Mouse (Mus musculus): ENCODE results near the gene Rhbg.
"Not testable (repeated sequence)": the region's sequence is repeated elsewhere in the genome, so short reads cannot be mapped to it uniquely, and the experiment has no call there.

Gene Rhbg

GRCm38 (mm10) chr3:88254268-88254926, at the start of gene Rhbg:
TSS of gene Rhbg (minus strand) at chr3:88254709.
- DNase-seq (ENCODE audit: low spot score), result peak; percentile 62

DNA sequence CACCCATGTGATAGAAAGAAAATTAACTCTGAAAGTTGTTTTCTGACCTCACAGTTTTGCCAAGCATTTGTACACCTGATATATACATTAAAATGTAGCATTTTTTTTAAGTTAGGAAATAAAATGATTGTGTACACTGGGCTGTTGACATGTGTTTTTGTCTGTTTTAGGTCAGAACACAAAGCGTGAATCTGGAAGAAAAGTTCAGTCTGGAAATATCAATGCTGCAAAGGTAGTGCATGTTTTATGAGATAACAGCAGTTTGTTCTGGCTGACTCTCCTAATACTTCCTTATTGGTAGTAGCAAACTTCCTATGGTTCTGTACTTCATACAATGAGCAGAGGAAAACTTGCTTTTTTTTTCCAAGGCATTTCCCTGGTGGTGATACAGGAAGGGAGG, 44.7 kb upstream of the Rhbg start:
- DNase-seq (ENCODE audit: low spot score), result no peak

GRCm38 (mm10) chr3:88297321-88297851, 42.9 kb upstream of the Rhbg start:
- no peak for DNase-seq (ENCODE audit: low spot score)

DNA sequence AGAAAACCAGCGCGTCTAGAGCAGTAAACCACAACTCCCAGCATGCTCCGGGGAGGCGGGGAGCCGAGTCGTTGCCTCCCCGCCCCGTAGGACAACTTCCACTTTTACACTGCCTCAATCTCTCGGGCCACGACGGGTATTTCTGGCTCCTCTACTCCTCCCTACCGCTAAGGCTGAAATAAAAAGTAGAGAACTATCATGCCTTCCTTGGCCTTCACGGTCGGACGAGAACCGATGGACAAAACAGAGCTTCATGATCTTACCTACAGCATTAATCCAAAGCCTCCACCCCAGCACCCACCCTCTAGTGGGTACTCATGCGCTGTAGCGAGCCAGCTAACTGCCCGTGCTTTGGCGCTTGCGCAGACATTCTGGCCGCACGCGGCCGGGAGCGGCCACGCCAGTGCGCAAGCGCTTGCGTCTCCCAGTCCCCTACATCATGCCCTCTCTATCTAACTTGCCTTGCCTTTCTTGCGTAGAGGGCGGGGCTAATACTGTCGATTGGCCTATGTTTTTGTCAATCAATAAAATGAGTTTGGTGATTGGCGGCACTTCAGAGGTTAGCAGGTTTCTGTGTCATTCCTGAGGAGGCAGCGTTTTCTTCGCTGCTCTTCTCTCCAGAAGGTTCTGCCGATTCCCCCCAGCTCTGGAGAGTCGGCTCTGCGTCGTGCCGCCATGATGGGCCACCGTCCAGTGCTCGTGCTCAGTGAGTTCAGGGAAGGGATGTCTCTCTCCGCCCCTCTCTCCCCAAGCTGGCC, 42.2 kb upstream of the Rhbg start, which contains the start of the genes Tsacc and Cct3:
TSS of gene Tsacc (minus strand) at position 439 of the 758 bp plus-strand sequence.
TSS of gene Cct3 (plus strand) at position 556 of the 758 bp plus-strand sequence.
- peak; percentile 94 for DNase-seq (ENCODE audit: low spot score)

DNA sequence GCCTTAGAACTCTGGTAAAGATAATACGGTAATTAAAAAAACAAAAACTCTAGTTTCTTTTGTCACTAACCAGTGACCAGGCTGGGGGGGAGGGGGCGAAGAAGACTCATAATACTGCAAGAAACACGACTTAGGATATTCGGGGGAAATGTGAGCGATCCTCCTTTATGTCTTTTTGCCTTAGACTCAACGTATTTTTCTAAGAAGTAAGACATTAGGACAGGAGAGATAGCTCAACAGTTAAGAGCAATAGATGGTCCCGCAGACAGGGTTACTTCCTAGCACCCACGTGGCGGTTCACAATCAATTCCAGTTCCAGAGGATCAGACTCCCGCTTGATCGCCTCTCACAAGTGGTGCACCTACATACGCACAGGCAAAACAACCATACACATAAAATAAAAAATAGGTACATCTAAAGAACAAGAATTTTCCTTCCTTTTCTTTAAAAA, 41.6 kb upstream of the Rhbg start:
- DNase-seq (ENCODE audit: low spot score), result no peak

- not testable (repeated sequence) for DNase-seq (ENCODE audit: low spot score)
Observed at GRCm38 (mm10) chr3:88295272-88295671, 40.8 kb upstream of the Rhbg start.

- DNase-seq (ENCODE audit: low spot score), result no peak
Observed at GRCm38 (mm10) chr3:88291970-88292369, 37.5 kb upstream of the Rhbg start.

- DNase-seq (ENCODE audit: low spot score), result not testable (repeated sequence)
Observed at GRCm38 (mm10) chr3:88288133-88288713, 33.7 kb upstream of the Rhbg start.

GRCm38 (mm10) chr3:88287110-88287509, 32.6 kb upstream of the Rhbg start, which contains the start of gene Gm38392:
TSS of gene Gm38392 (minus strand) at chr3:88287210.
- no peak for DNase-seq (ENCODE audit: low spot score)

DNA sequence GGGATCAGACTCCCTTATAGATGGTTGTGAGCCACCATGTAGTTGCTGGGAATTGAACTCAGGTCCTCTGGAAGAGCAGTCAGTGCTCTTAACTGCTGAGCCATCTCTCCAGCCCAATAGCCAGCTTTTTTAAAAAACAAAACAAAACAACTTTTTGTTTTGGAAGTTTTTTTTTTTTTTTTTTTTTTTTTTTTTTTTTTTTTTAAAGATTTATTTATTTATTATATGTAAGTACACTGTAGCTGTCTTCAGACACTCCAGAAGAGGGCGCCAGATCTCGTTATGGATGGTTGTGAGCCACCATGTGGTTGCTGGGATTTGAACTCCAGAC, 31.0 kb upstream of the Rhbg start:
- DNase-seq (ENCODE audit: low spot score), result not testable (repeated sequence)

- not testable (repeated sequence) for DNase-seq (ENCODE audit: low spot score)
Observed at GRCm38 (mm10) chr3:88284815-88285564, 30.5 kb upstream of the Rhbg start.

DNA sequence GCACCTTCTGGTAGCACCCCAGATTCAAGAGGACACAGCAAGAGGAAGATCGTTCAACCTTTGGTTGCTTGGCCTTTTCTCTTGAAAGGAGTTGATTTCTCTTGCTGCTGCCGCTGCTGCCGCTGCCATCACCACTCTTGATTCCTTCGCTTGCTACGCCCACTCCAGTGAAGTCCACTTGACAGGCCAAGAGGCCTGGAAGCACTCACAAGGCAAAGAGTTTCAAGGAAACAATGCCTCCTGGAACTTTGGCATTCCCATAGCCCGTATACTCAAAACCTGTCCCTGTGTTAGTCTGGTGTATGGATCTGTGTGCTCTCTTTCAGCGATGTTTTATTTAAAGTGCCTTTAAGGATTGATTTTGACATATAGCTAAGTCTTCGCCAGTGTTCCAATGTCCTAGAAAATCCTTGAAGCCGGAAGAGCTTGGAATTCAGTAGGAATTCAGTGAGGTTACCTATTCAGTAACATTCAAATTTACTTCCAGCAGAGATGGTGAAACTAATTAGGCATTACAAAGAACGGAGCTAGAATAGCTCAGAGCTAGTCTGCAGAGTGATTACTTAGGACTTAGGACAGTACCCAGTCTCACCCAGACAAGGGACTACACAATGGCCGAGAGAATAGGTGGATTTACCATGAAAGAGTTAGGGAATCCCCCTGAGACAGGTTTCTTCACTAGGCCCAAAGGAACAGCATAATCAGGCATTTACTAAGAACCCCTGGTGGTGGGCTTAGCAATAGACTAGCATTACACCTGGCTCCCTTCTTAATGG, 26.8 kb upstream of the Rhbg start:
- DNase-seq (ENCODE audit: low spot score), result not testable (repeated sequence)

- DNase-seq (ENCODE audit: low spot score), result no peak
Observed at GRCm38 (mm10) chr3:88280035-88280434, 25.5 kb upstream of the Rhbg start.

DNA sequence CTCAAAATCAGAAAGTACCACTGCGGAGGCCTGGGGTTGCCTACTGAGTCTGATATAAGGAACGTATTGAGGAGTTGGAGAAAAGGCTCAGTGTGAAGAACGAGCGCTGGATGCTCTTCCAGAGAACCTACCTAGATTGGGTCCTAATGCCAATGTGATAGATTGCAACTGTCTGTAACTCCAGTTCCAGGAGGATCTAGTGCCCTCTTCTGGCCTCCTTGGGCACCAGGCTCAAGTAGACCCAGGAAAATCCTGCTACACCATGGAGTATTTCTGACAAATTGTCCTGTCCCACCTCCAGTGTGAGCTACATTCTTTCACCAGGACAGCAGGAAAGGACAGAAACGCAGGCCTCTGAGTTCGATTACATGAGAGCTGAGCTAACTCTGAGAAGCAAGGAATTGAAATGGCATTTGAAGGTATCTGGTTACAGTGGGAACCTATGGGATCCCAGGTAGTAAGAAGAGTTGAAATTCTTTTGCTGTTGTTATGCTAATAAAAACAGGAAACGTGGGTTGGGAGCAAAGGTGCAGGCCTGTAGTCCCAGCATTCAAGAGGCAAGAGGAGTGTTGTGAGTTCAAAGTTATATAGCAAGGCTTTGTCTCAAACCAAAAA, 22.1 kb upstream of the Rhbg start:
- peak; percentile 27 for DNase-seq (ENCODE audit: low spot score)

DNA sequence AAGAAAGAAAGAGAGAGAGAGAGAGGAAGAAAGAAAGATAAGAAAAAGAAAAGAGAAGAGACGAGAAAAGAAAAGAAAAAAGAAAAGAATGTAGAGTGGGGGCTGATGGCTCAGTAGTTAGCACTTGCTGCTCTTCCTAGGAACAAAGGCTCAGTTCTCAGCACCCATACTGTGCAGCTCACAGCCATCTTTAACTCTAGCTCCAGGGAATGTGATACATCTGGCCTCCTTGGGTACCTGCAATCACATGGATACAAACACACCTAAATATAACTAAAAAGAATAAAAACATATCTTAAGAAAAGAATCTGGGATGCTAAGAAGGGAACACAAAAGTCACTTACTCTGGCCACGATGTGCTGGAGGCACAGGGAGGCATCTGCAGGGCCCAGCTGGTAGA, 21.6 kb upstream of the Rhbg start:
- no peak for DNase-seq (ENCODE audit: low spot score)

- no peak for DNase-seq (ENCODE audit: low spot score)
Observed at GRCm38 (mm10) chr3:88274002-88274401, 19.5 kb upstream of the Rhbg start.

DNA sequence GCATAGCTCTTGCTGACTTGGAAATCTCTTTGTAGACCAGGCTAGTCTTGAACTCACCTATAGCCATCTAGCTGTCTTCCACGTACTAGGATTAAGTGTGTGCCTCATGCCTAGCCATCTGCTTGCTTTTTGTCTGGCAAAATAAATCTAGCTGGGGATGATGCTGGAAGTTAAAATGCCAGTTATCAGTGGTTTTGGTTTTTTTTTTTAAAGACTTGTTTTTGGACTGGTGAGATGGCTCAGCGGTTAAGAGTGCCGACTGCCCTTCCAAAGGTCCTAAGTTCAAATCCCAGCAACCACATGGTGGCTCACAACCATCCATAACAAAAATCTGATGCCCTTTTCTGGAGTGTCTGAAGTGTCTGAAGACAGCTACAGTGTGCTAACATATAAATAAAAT, 17.4 kb upstream of the Rhbg start:
- DNase-seq (ENCODE audit: low spot score), result no peak

GRCm38 (mm10) chr3:88271298-88271697, 16.8 kb upstream of the Rhbg start:
- DNase-seq (ENCODE audit: low spot score), result not testable (repeated sequence)

- DNase-seq (ENCODE audit: low spot score), result no peak
Observed at GRCm38 (mm10) chr3:88268991-88269390, 14.5 kb upstream of the Rhbg start.

- not testable (repeated sequence) for DNase-seq (ENCODE audit: low spot score)
Observed at GRCm38 (mm10) chr3:88268014-88268413, 13.5 kb upstream of the Rhbg start.

DNA sequence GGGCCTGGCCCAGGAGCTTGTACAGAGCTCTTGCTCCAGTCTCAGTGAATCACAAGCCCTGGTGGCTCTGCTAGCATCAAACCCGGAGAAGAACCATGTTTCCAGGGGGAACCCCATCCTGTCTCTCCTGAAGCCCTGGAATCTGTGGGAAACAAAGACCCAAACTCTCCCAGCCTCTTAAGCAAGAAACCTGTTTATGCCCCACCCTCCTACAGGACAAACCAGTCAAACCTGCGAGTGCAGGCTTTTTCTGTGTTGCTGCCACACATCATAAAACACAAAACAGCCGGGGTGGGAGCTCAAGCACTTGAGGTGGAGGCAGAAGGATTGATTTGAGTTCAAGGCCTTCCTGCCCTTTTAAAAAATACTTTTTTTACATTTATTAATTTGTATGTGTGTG, 7.8 kb upstream of the Rhbg start:
- no peak for DNase-seq (ENCODE audit: low spot score)
